Mouse (Mus musculus) NIH3T3 (cell line): ENCODE data around the gene Gm10642.

Source experiments
- DNase-seq: peaks from one replicate; pipeline ENCODE4 v3.0.0-alpha.2; 2012; ENCODE audit warnings: low read depth

The Gm10642 gene

GRCm38 (mm10) chr9:70656130-70657007 lies at the start of gene Gm10642:
Gene Gm10642 (plus strand): TSS chr9:70656251.
- peak; percentile 63 for DNase-seq

- DNase-seq, result peak; percentile 31
Observed at GRCm38 (mm10) chr9:70611026-70611673, 44.9 kb upstream of the Gm10642 start.

GRCm38 (mm10) chr9:70629711-70630110 lies 26.3 kb upstream of the Gm10642 start:
- no peak for DNase-seq

GRCm38 (mm10) chr9:70631665-70632064 lies 24.4 kb upstream of the Gm10642 start:
- DNase-seq, result peak; percentile 70

GRCm38 (mm10) chr9:70636748-70637147 lies 19.3 kb upstream of the Gm10642 start:
- no peak for DNase-seq

GRCm38 (mm10) chr9:70650260-70650659 lies 5.8 kb upstream of the Gm10642 start:
- DNase-seq, result no peak

- DNase-seq, result no peak
Observed at GRCm38 (mm10) chr9:70650994-70651393, 5.1 kb upstream of the Gm10642 start.

GRCm38 (mm10) chr9:70652221-70652620 lies 3.8 kb upstream of the Gm10642 start:
- no peak for DNase-seq

GRCm38 (mm10) chr9:70653875-70654274 lies 2.2 kb upstream of the Gm10642 start:
- no peak for DNase-seq

GRCm38 (mm10) chr9:70654496-70654895 lies 1.6 kb upstream of the Gm10642 start:
- DNase-seq, result no peak

GRCm38 (mm10) chr9:70655764-70656129 lies 304 bp upstream of the Gm10642 start:
- no peak for DNase-seq

GRCm38 (mm10) chr9:70657013-70657967 lies 1.2 kb downstream of the Gm10642 start, which contains the start of gene Mindy2:
Gene Mindy2 (minus strand): TSS chr9:70657174.
- peak; percentile 97 for DNase-seq

GRCm38 (mm10) chr9:70658266-70658665 lies 2.2 kb downstream of the Gm10642 start:
- no peak for DNase-seq

GRCm38 (mm10) chr9:70664847-70665246 lies 8.8 kb downstream of the Gm10642 start:
- no peak for DNase-seq

GRCm38 (mm10) chr9:70665372-70666145 lies 9.5 kb downstream of the Gm10642 start:
- no peak for DNase-seq

GRCm38 (mm10) chr9:70666811-70667210 lies 10.8 kb downstream of the Gm10642 start:
- DNase-seq, result peak; percentile 41

- DNase-seq, result peak; percentile 13
Observed at GRCm38 (mm10) chr9:70668048-70668447, 12.0 kb downstream of the Gm10642 start.

GRCm38 (mm10) chr9:70669197-70669596 lies 13.1 kb downstream of the Gm10642 start:
- no peak for DNase-seq

GRCm38 (mm10) chr9:70670381-70670780 lies 14.3 kb downstream of the Gm10642 start:
- no peak for DNase-seq

GRCm38 (mm10) chr9:70671278-70671677 lies 15.2 kb downstream of the Gm10642 start:
- no peak for DNase-seq
